Mouse (Mus musculus) stomach, postnatal 0 days (tissue): ENCODE data around the gene Ebpl. TPM values are rescaled to one million over a fixed set of nuclear protein-coding genes. Genes with fewer than 3 reads are reported as not detected.

ENCODE experiments used
- ATAC-seq: fragments of 200-750 bp; cut with Nextera tagmentation; 2 replicates; pipeline ENCODE4 v1.8.0; 2017; ENCODE audit not compliant: low FRiP score, low TSS enrichment
- DNase-seq: peaks from one replicate; pipeline ENCODE4 v3.0.0-alpha.2; 2016; ENCODE audit warnings: low spot score
- H3K27ac ChIP-seq: fragments of 300-500 bp; sonication (generic); replicated peaks from 2 replicates; pipeline ENCODE4 v1.5.1; 2014; ENCODE audit warnings: mild to moderate bottlenecking, control low read depth
- H3K27me3 ChIP-seq: fragments of 300-500 bp; sonication (generic); 2 replicates; pipeline ENCODE4 v1.6.1; 2014; ENCODE audit warnings: low read length; ENCODE audit not compliant: control insufficient read depth, insufficient read depth
- H3K36me3 ChIP-seq: fragments of 300-500 bp; sonication (generic); 2 replicates; pipeline ENCODE4 v1.6.1; 2014; ENCODE audit warnings: low read length, mixed read lengths; ENCODE audit not compliant: control insufficient read depth, insufficient read depth
- H3K4me1 ChIP-seq: fragments of 300-500 bp; sonication (generic); replicated peaks from 2 replicates; pipeline ENCODE4 v1.6.1; 2014; ENCODE audit warnings: antibody characterized with exemption; ENCODE audit not compliant: control insufficient read depth, insufficient read depth
- H3K4me2 ChIP-seq: fragments of 300-500 bp; sonication (generic); replicated peaks from 2 replicates; pipeline ENCODE4 v1.6.1; 2014; ENCODE audit warnings: low read depth, mild to moderate bottlenecking, control low read depth, moderate library complexity
- H3K4me3 ChIP-seq: fragments of 300-500 bp; sonication (generic); 2 replicates; pipeline ENCODE4 v1.5.1; 2014; ENCODE audit warnings: low read depth, low read length, control low read depth
- H3K9ac ChIP-seq: fragments of 300-500 bp; sonication (generic); 2 replicates; pipeline ENCODE4 v1.6.1; 2014; ENCODE audit warnings: mild to moderate bottlenecking, low read length, control low read depth, mixed read lengths
- H3K9me3 ChIP-seq: fragments of 300-500 bp; sonication (generic); 2 replicates; pipeline ENCODE4 v1.6.1; 2016; ENCODE audit warnings: low read length; ENCODE audit not compliant: control insufficient read depth
- CTCF ChIP-seq: IDR thresholded peaks from 2 replicates; pipeline ENCODE4 v1.5.1; 2016; ENCODE audit warnings: antibody characterized with exemption, low read depth, mild to moderate bottlenecking, moderate library complexity
- EP300 ChIP-seq: optimal IDR thresholded peaks from 2 replicates; pipeline ENCODE3; 2016; ENCODE audit warnings: antibody characterized with exemption
- WGBS: fragments of 180-500 bp; shearing (Covaris S2); extraction: QIAGEN DNeasy Blood & Tissue Kit; methylation state at CpG from one replicate; pipeline ENCODE4 v1.1.7; 2014; 5-methylcytosine and 5-hydroxymethylcytosine counted together
- polyA plus RNA-seq: library from polyadenylated mRNA; unstranded; fragments of >200 nt; fragmentation: Nextera tagmentation; extraction: Ambion mirVana; gene quantifications from 2 replicates; pipeline ENCODE4 v1.2.1, GENCODE M21; 2015

Gene Ebpl
- 18.3 and 20.2 TPM in 2 replicates for polyA plus RNA-seq

GRCm38 (mm10) chr14:61360131-61360980, at the start of gene Ebpl:
TSS of gene Ebpl (minus strand) at chr14:61360439.
- TF ChIP-seq CTCF (peak; percentile 46), EP300 (no peak)
- peak within 1 kb of the TSS; percentile 91 for H3K27ac ChIP-seq
- under 1% methylated on average over 40 of the region's 40 CpGs for WGBS

GRCm38 (mm10) chr14:61410020-61410419, 49.8 kb upstream of the Ebpl start:
- TF ChIP-seq CTCF, result no peak
- H3K36me3 ChIP-seq, result no peaks in the 10 kb centered on the region
- H3K4me2 ChIP-seq, result no peak overlapping the region
- no peak overlapping the region for H3K9ac ChIP-seq
- no peak for ATAC-seq
- no peaks in the 10 kb centered on the region for H3K9me3 ChIP-seq
- H3K27me3 ChIP-seq, result no peaks in the 10 kb centered on the region
- no peak overlapping the region for H3K4me3 ChIP-seq
- WGBS, result 24% methylated on average over 2 of the region's 2 CpGs
- H3K27ac ChIP-seq, result 0 out of 2 replicates have a peak overlapping the region, but pooled peaks have one; percentile 1
- DNase-seq, result no peak
- H3K4me1 ChIP-seq, result no peaks in the 10 kb centered on the region; the same call in 1 of the 2 replicates

More at GRCm38 (mm10) chr14:61360131-61360980, at the start of gene Ebpl:
- Histone ChIP-seq H3K36me3 (no peaks in the 10 kb centered on the region), H3K4me1 (no peaks in the 10 kb centered on the region), H3K27me3 (no peaks in the 10 kb centered on the region), H3K4me3 (peak within 1 kb of the TSS; percentile 58), H3K9ac (peak within 1 kb of the TSS; percentile 75), H3K4me2 (peak within 1 kb of the TSS; percentile 67), H3K9me3 (no peaks in the 10 kb centered on the region)
- peak; percentile 96 for ATAC-seq
- peak; percentile 94 for DNase-seq

GRCm38 (mm10) chr14:61407055-61407454, 46.8 kb upstream of the Ebpl start:
- Histone ChIP-seq H3K9me3 (no peaks in the 10 kb centered on the region), H3K4me3 (no peak overlapping the region), H3K36me3 (no peaks in the 10 kb centered on the region), H3K27ac (no peak overlapping the region), H3K27me3 (no peaks in the 10 kb centered on the region), H3K9ac (no peak overlapping the region), H3K4me1 (no peaks in the 10 kb centered on the region; the same call in 1 of the 2 replicates), H3K4me2 (no peak overlapping the region)
- DNase-seq (no peak), ATAC-seq (no peak)
- 90% methylated on average over 3 of the region's 3 CpGs for WGBS
- TF ChIP-seq EP300 (no peak), CTCF (no peak)

GRCm38 (mm10) chr14:61405761-61406160, 45.5 kb upstream of the Ebpl start:
- H3K4me2 ChIP-seq, result no peak overlapping the region
- no peak overlapping the region for H3K9ac ChIP-seq
- DNase-seq (no peak), ATAC-seq (no peak)
- H3K9me3 ChIP-seq, result no peaks in the 10 kb centered on the region
- no peaks in the 10 kb centered on the region for H3K36me3 ChIP-seq
- H3K27me3 ChIP-seq, result no peaks in the 10 kb centered on the region
- no peak overlapping the region for H3K27ac ChIP-seq
- H3K4me3 ChIP-seq, result no peak overlapping the region
- TF ChIP-seq EP300, result no peak
- TF ChIP-seq CTCF, result no peak
- no peaks in the 10 kb centered on the region; the same call in 1 of the 2 replicates for H3K4me1 ChIP-seq

GRCm38 (mm10) chr14:61404941-61405340, 44.7 kb upstream of the Ebpl start:
- ATAC-seq, result no peak

GRCm38 (mm10) chr14:61394745-61395144, 34.5 kb upstream of the Ebpl start:
- H3K9ac ChIP-seq, result no peak overlapping the region
- no peak for DNase-seq
- H3K4me3 ChIP-seq, result no peak overlapping the region
- H3K27ac ChIP-seq, result no peak overlapping the region
- H3K4me1 ChIP-seq, result no peaks in the 10 kb centered on the region
- H3K27me3 ChIP-seq, result no peaks in the 10 kb centered on the region
- no peak overlapping the region for H3K4me2 ChIP-seq
- TF ChIP-seq EP300, result no peak
- no peak for TF ChIP-seq CTCF
- no peak for ATAC-seq
- WGBS, result 77% methylated on average over 6 of the region's 6 CpGs
- H3K9me3 ChIP-seq, result no peaks in the 10 kb centered on the region
- 0 out of 2 replicates have a peak, but pooled peaks cover 5% of the 10 kb centered on the region for H3K36me3 ChIP-seq

More at GRCm38 (mm10) chr14:61404941-61405340, 44.7 kb upstream of the Ebpl start:
- no peak for TF ChIP-seq CTCF
- no peak for TF ChIP-seq EP300
- Histone ChIP-seq H3K4me2 (no peak overlapping the region), H3K4me3 (no peak overlapping the region), H3K9ac (no peak overlapping the region), H3K4me1 (no peaks in the 10 kb centered on the region; the same call in 1 of the 2 replicates), H3K36me3 (no peaks in the 10 kb centered on the region), H3K27me3 (no peaks in the 10 kb centered on the region), H3K27ac (no peak overlapping the region), H3K9me3 (no peaks in the 10 kb centered on the region)
- DNase-seq, result no peak
- 89% methylated on average over 3 of the region's 3 CpGs for WGBS
